Mouse (Mus musculus) adrenal gland, postnatal 4 days (tissue): ENCODE results near the gene 3110001I22Rik. TPM values are rescaled to one million over a fixed set of nuclear protein-coding genes. Genes with fewer than 3 reads are reported as not detected.
"Not testable (repeated sequence)": the region's sequence is repeated elsewhere in the genome, so short reads cannot be mapped to it uniquely, and the experiment has no call there.

ENCODE experiments used
- DNase-seq, 2 experiments: peaks; one replicate each; pipeline ENCODE4 v3.0.0; 2021 to 2022; ENCODE audit warnings: low spot score in 2 of 2, mixed read lengths in 2 of 2
- long read RNA-seq, 2 experiments: library from polyadenylated mRNA; stranded (forward); transcript quantifications; one replicate each; pipeline ENCODE4 v2.0.0; 2021
- total RNA-seq, 2 experiments: library from RNA; stranded (reverse); gene quantifications; 2 replicates each; pipeline ENCODE4 v1.2.3; 2021

The 3110001I22Rik gene
- total RNA-seq = 1 to 10 TPM; 6.4 to 8.5 TPM
- long read RNA-seq, experiment 1, partial matches to known transcripts = 0 of 5 reads
- long read RNA-seq, experiment 1, other reads (novel, unspliced or antisense) = 0 of 5 reads
- long read RNA-seq, experiment 2, partial matches to known transcripts = 0 of 3 reads
- long read RNA-seq, experiment 2, other reads (novel, unspliced or antisense) = 1 of 3 reads

GRCm38 (mm10) chr16:13671685-13672385 is at the start of gene 3110001I22Rik, which contains the start of gene Bfar:
Gene 3110001I22Rik (plus strand): TSS chr16:13671929.
Gene Bfar (plus strand): TSS chr16:13671858.
- DNase-seq = peak; percentile 66 to 81

- DNase-seq = no peak
These were observed 43.4 kb upstream of the 3110001I22Rik start for GRCm38 (mm10) chr16:13628345-13628744.

- DNase-seq = not testable (repeated sequence)
These were observed 33.5 kb upstream of the 3110001I22Rik start for GRCm38 (mm10) chr16:13638198-13638597.

GRCm38 (mm10) chr16:13639508-13639907 is 32.2 kb upstream of the 3110001I22Rik start:
- no peak for DNase-seq

GRCm38 (mm10) chr16:13640064-13640463 is 31.7 kb upstream of the 3110001I22Rik start:
- DNase-seq = no peak

- DNase-seq = no peak
These were observed 27.3 kb upstream of the 3110001I22Rik start for GRCm38 (mm10) chr16:13644474-13644873.

- no peak for DNase-seq
These were observed 25.8 kb upstream of the 3110001I22Rik start for GRCm38 (mm10) chr16:13645930-13646329.

- no peak for DNase-seq
These were observed 12.8 kb upstream of the 3110001I22Rik start for GRCm38 (mm10) chr16:13658886-13659285.

GRCm38 (mm10) chr16:13660736-13661135 is 11.0 kb upstream of the 3110001I22Rik start:
- peak; percentile 4 to 14 for DNase-seq

GRCm38 (mm10) chr16:13667878-13668343 is 3.8 kb upstream of the 3110001I22Rik start, which contains the start of gene Parn:
Gene Parn (minus strand): TSS chr16:13668170.
- DNase-seq = peak; percentile 79 to 81

- no peak for DNase-seq
These were observed 3.2 kb upstream of the 3110001I22Rik start for GRCm38 (mm10) chr16:13668402-13669108.

- DNase-seq = no peak
These were observed 2.4 kb upstream of the 3110001I22Rik start for GRCm38 (mm10) chr16:13669282-13669681.

GRCm38 (mm10) chr16:13670896-13671295 is 833 bp upstream of the 3110001I22Rik start:
- DNase-seq = not testable (repeated sequence)

- peak; percentile 24 to 39 for DNase-seq
These were observed 713 bp downstream of the 3110001I22Rik start for GRCm38 (mm10) chr16:13672386-13672898.

- no peak for DNase-seq
These were observed 1.4 kb downstream of the 3110001I22Rik start for GRCm38 (mm10) chr16:13673114-13673513.

- no peak for DNase-seq
These were observed 2.8 kb downstream of the 3110001I22Rik start for GRCm38 (mm10) chr16:13674511-13674910.

- DNase-seq = no peak
These were observed 7.0 kb downstream of the 3110001I22Rik start for GRCm38 (mm10) chr16:13678601-13679319.

GRCm38 (mm10) chr16:13698998-13699397 is 27.3 kb downstream of the 3110001I22Rik start:
- no peak for DNase-seq

- DNase-seq = no peak
These were observed 30.5 kb downstream of the 3110001I22Rik start for GRCm38 (mm10) chr16:13702184-13702583.

- no peak for DNase-seq
These were observed 32.9 kb downstream of the 3110001I22Rik start for GRCm38 (mm10) chr16:13704676-13705075.

GRCm38 (mm10) chr16:13714910-13715309 is 43.2 kb downstream of the 3110001I22Rik start:
- DNase-seq = no peak
